Mouse (Mus musculus) lung, adult 18-20 months (tissue): ENCODE measurements around the gene Golm1.
"Not testable (repeated sequence)": the region's sequence is repeated elsewhere in the genome, so short reads cannot be mapped to it uniquely, and the experiment has no call there.

Experiments used
- DNase-seq, 2 experiments: peaks; one replicate each; pipeline ENCODE4 v3.0.0; 2022; ENCODE audit warnings: mixed read lengths in 2 of 2

Golm1 gene

GRCm38 (mm10) chr13:59642818-59643217 is 32.8 kb downstream of the Golm1 start:
- no peak for DNase-seq

DNA sequence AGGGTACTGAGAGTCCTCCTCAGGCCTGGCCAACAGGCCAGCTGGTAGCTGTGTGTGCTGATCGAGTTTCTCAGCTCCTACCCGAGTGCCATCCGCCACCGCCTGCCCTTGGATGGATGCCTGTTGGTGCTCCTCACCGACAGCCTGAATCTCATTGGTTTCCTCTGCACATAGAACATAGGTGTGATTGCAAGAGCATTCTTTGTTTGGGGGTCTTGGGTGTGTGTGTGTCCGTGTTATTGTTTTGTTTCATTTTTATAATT is 35.5 kb downstream of the Golm1 start:
- DNase-seq, result no peak

GRCm38 (mm10) chr13:59639368-59640177 is 36.0 kb downstream of the Golm1 start:
- no peak for DNase-seq

GRCm38 (mm10) chr13:59637800-59638199 is 37.8 kb downstream of the Golm1 start:
- no peak for DNase-seq

DNA sequence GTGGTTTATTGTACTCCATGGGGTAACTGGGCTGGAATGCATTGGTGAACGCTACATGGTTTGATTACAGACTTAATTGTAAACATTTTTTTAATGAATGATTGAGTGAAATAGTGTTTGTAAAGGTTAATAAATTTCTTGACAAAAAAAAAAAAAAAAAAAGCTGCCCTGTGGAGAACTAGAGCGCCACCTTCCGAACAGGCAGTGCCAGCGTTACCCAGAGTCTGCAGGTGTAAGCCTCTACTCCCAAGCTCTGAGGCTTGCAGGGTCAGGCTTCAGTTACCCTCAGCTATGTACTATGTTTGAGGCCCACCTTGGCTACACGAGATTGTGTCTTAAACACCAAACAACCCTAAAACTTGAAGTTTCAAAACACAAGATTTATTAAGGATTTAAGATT is 41.0 kb downstream of the Golm1 start:
- DNase-seq, result no peak

DNA sequence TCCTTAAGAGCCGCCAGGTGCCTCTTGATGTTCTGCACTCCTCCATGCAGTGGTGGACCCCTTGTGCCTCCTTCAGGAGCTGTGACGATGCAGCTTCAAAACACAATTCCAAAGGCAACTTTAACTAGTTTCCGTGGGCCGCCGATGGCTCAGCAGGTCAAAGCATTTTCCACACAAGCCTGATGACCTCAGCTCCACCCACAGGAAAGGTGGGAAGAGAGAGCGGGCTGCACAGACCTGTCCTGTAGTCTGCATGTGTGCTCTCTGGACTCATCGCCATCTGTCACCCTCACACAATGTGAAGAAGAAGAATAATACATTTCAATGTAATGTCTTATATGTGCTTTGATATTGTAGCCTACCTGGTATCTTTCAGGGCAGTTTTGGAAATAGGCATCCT is 48.9 kb downstream of the Golm1 start:
- no peak for DNase-seq

- no peak for DNase-seq
Measured at GRCm38 (mm10) chr13:59624903-59625302, 50.7 kb downstream of the Golm1 start.

DNA sequence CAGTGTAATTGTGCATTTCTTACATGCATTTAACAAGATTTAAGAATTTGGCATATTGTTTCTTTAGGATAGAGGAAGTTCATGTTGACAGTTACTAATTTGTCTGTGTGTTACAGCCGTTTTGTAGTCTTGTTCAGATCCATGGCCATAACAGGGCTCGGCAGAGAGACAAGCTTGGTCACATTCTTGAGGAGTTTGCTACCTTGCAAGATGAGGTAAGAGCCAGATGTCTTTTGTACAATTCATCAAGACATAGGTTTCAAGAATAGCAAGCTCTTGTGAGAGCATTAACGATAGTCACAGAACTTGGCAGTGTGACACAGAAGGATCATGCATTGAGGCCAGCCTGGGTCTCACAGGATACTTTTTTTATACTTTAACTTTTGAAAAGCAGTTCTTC is 51.2 kb downstream of the Golm1 start:
- DNase-seq, result no peak

GRCm38 (mm10) chr13:59621643-59622489 is 53.7 kb downstream of the Golm1 start:
- no peak for DNase-seq

- DNase-seq, result no peak
Measured at GRCm38 (mm10) chr13:59618463-59618862, 57.1 kb downstream of the Golm1 start.

- no peak for DNase-seq
Measured at GRCm38 (mm10) chr13:59615554-59615953, 60.1 kb downstream of the Golm1 start.

- DNase-seq, result no peak
Measured at GRCm38 (mm10) chr13:59615152-59615551, 60.5 kb downstream of the Golm1 start.

DNA sequence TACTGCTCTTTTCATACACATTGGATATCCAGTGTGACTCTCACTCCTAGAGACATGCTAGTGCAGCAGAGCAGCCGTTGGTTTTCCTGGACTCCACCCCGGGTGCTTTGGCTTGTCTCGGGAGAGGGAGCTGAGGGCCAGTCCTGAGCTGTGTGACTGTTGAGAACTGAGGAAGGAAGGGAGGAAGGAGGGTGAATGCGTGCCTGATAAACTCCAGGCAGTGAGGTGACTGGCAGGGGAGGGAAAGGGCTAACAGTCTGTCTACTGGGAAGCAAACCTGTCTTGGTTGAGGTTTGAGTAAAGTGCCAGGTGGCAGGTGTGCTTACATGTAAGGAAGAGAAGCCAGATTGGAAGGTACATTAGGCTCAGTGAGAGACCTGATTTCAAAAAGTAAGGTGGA is 61.7 kb downstream of the Golm1 start:
- DNase-seq, result no peak

- no peak for DNase-seq
Measured at GRCm38 (mm10) chr13:59610437-59610836, 65.2 kb downstream of the Golm1 start.

DNA sequence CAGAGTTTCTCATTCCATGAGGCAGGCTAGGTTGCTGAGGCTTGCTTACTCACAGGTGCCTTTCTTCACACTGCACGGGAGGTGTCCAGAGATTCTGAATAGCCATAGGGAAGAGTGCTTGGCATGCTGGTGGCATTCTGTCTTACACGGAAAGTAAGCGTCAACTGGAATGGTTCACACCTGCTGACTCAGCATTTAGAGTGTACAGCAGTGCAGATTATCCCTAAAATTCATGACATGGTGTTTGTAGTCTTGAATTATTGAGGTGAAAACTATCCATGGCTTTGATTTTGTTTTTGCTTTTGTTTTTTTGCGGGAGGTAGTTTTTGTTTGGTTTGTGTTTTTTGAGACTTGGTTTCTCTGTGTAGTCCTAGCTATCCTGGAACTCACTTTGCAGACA is 65.7 kb downstream of the Golm1 start:
- DNase-seq, result no peak

DNA sequence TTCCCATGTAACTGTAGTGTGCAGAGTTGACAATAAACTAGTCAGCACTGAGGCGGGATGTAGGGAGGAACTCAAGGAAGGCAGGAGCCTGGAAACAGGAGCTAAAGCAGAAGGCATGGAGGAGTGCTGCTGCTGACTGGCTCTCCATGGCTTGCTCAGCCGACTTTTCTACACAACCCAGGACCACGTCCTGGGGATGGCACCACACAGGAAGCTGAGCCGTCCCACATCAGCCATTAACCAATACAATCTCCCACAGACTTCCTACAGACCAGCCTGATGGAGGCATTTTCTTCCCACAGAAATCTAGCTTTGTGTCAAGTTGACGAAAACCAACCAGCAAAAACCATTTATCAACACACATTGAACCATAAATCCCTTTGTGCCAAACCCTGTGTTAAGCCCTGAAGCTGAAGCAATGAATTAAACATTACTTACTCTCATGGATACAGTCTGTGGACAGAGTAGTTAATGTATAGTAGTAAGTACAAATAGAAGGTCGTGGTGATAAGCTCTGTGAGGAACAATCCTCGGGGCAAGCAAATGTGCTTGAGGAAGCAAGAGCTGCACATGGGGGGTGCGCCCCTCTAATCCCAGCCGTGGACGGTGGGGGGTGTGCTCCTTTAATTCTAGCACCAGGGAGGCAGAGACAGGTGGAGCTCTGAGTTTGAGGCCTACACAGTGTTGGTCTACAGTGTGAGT is 70.2 kb downstream of the Golm1 start:
- no peak for DNase-seq

DNA sequence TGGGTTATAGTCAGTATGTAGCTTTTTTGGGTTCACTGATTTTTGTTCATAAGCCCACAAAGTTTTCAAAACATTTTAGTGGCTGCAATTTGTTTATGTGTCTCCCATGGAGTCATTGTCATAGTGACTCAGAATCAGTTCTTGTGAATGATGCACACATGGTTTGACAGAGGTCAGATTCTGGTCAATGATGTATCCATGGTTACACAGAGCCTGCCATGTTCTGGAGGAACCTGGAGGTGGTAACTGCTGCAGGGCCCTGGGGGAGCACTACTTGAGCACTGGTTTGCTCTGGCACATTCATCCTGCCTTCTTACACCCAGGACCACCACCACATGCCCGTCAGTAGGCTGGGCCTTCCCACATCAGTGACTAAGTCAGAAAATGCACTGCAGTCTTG is 71.1 kb downstream of the Golm1 start:
- DNase-seq, result no peak

GRCm38 (mm10) chr13:59603096-59603495 is 72.5 kb downstream of the Golm1 start:
- DNase-seq, result no peak

DNA sequence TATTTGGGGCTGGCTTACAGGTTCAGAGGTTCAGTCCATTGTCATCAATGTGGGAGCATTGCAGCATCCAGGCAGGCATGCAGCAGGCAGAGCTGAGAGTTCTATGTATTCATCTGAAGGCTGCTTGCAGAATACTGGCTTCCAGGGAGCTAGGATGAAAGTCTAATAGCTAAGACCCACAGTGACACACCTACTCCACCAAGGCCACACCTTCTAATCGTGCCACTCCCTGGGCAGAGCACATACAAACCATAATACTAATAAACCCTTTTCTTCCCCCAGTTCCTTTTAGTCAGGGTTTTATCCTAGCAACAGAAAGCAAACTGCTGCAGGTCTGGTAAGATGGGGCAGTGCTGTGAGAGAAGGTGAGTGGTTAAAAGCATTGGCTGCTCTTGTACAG is 83.0 kb downstream of the Golm1 start:
- DNase-seq, result no peak

- not testable (repeated sequence) for DNase-seq
Measured at GRCm38 (mm10) chr13:59592058-59592457, 83.6 kb downstream of the Golm1 start.

DNA sequence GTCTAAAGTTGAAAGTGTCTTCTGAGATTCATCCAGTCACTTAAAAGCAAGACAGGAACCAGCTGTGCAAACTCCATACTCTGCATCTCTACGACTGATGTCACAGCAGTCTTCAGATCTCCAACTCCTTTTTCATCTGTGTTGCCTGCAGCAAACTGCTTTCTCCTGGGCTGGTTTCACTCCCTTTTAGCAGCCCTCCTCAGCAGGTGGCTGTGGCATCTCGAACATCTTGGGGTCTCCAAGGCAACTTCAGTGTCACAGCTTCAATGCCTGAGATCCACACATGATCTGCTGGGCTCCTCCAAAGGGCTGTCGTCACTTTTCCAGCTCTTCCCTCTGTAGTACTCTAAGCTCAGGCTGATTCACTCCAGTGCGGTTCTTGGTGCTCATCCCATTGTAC is 84.9 kb downstream of the Golm1 start:
- no peak for DNase-seq

DNA sequence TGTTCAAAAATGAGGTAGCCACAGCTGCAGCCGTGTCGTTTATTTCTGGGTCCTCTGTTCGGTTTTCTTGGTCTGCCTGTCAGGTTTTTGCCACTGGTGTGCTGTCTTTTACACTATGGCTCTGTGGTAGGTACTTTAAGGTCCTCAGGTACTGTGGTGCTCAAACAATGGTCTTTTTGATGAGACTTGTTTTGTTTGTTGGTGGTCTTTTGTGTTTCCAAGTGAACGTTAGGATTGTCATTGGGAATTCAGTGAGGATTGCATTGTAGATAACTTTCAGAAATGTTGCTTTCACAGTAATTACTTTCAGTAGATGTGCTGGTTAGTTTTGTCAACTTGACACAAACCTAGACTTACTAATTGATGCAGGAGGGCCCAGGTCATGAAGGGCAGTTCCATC is 85.9 kb downstream of the Golm1 start:
- DNase-seq, result no peak

GRCm38 (mm10) chr13:59587201-59587600 is 88.4 kb downstream of the Golm1 start:
- DNase-seq, result no peak

DNA sequence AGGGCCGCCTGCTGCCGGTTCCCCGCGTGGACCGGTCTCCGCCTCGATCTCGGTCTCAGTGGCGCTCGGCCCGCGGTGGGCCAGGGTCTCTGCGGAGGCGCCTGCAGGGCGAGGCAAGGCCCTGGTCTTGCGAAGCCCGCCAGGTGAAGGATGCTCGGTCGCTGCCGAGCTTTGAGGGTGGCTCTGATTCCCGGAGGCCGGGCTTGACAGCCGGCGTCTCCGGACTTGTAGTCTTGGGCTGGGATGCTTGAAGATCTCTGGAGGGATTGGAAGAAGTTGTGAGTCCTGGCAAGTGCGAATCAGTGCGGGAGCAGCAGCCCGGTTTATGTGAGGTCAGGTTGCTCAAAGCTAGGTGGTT is 90.0 kb downstream of the Golm1 start:
- peak in 1 of 2 experiments; percentile 32 for DNase-seq
